Mouse (Mus musculus) inflammation-experienced regulatory T-cells, adult 6 months (primary cell): ENCODE measurements around the gene Rnd3. TPM values are rescaled to one million over a fixed set of nuclear protein-coding genes. Genes with fewer than 3 reads are reported as not detected.

Experiments used
- ATAC-seq: one replicate; pipeline ENCODE4 v1.8.0; 2017
- polyA plus RNA-seq, 3 experiments: library from polyadenylated mRNA; unstranded; fragments of 100-300 nt; shearing (Covaris generic); gene quantifications; one replicate each; pipeline ENCODE4 v1.2.1; 2017

Gene Rnd3
- 1 to 10 TPM in 1 of 3 experiments, under 1 TPM in 1, not detected in 1; 0.15 to 1.4 TPM for polyA plus RNA-seq

DNA sequence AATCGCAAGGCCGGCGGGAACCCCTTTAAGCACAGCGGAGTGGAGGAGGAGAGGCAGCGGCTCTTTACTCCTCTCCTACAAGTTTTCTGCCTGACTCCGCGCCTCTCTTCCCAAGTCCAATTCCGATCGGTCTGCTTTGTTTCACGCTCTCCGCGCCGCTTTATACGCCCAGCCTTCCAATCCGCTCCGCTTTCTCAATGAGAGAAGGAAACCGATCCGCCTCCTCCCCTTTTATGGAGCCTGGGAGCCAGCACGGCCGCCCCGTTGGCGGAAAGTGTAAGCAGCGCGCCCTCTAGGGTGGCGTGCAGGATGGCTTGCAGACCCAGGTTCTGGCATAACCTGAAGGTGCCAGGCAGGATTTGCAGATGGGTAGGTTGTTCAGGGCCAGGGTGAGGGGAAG lies at the start of gene Rnd3:
Gene Rnd3, minus strand, starts transcription at position 137 of the 400 bp plus-strand sequence.
- no peak for ATAC-seq

GRCm38 (mm10) chr2:51192319-51192718 lies 43.4 kb upstream of the Rnd3 start:
- no peak for ATAC-seq

- no peak for ATAC-seq
Observed at GRCm38 (mm10) chr2:51185762-51186161, 36.9 kb upstream of the Rnd3 start.

DNA sequence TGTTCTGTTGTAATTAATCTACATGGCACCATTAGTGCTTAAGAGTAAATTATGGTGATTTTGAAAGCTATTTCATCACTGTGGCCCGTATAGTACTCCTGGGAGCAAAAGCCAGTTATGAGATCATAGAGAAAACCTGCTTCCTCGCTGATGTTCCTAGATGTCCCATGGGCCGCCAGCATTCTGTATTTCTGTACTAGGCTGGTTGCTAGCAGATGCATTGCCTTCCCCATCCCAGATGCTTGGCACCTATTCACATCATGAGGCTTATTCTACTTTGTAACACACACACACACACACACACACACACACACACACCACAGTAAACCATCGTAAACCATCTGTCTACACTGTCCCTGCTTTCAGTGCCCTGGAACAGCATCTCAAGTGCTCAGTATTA lies 34.1 kb upstream of the Rnd3 start:
- ATAC-seq = no peak

GRCm38 (mm10) chr2:51181376-51181775 lies 32.5 kb upstream of the Rnd3 start:
- no peak for ATAC-seq

DNA sequence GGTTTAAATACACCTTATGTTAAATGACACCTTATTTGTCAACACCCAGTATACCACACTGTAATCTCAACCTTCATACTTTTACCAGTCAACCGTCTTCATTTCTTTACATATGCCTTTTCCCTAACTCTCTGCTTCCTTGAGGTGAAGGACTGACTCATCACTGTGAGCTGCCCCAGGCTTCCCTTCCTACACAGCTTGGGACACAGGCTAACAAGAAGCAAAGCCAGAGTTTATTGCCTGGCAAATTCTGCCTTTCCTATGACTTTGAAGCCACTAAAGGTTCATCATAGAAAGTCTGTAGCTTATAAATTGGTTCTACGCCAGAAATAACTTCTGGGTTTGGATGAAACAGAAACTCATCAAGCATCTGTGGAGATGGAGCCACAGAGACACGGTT lies 30.2 kb upstream of the Rnd3 start:
- ATAC-seq = no peak

DNA sequence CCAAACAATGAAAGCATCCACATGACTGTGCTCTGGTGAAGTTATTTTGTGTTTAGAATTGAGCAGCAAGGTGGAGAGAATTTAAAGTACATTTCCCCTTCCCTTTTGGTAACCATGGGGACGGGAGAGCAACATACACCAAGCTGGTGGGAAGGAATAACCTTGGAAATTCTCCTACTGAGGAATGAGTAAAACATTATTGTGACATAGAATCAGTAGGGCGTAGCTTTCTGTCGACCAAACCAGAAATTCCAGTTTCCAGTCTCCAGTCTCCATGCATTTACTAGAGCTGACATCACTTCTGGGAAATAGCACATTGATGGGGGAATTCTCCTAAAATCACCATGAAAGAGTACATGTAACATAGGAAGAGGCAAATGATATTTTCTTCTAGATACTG lies 28.7 kb upstream of the Rnd3 start:
- no peak for ATAC-seq

GRCm38 (mm10) chr2:51175276-51175675 lies 26.4 kb upstream of the Rnd3 start:
- ATAC-seq = no peak

- no peak for ATAC-seq
Observed at GRCm38 (mm10) chr2:51161110-51161509, 12.2 kb upstream of the Rnd3 start.

GRCm38 (mm10) chr2:51148454-51148853 lies 457 bp downstream of the Rnd3 start:
- ATAC-seq = no peak

GRCm38 (mm10) chr2:51148065-51148407 lies 875 bp downstream of the Rnd3 start:
- no peak for ATAC-seq

- ATAC-seq = no peak
Observed at GRCm38 (mm10) chr2:51147318-51148064, 1.4 kb downstream of the Rnd3 start.

DNA sequence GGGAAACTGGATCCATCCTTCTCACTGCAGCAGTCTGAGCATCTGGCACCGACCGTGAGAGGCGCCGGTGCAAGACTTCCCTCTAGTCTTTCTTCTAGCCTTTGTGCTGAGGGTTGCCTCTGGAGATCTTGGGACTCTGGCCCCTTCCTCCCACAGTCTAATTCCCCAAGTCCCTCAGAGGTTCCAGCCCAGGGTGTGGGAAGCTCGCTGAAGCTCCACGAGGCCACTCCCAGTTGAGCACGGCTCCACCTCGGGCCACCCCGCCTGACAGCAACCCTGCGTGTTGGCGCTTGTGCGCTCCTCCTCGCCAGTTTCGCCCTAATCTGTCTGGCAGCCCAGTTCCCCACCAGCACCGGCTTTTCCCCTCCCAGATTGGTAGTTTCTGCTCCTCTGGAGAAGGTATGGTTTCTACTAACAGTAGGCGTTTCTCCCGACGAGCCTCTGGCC lies 2.0 kb downstream of the Rnd3 start:
- no peak for ATAC-seq

DNA sequence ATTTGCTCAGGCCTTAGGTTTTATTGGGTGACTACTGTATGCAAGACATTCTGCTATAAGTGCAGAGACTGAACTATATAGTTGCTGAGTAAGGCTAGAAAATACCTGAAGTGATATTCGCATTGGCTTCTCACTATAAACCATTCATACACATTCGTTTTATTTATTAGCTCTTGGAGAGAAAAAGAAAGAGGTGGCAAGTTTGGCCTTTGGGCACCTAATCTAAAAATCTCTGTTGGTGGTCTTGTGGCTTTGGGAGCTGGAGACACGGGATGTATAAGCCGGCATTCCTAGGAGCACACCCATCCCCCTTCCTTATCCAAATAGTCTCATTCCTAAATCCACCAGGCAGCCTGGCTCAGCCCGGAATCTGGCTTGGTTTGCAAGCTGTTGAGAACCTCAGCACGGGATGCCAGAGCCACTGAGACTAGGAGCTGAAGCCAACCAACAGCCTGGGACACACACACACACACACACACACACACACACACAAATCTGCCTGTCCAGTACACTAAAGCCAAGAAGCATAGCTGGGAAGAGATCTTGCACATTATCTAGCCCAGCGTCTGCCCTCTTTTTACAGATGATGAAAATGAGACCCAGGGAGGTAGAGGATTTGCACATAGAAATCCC lies 3.0 kb downstream of the Rnd3 start:
- no peak for ATAC-seq

- no peak for ATAC-seq
Observed at GRCm38 (mm10) chr2:51144380-51145120, 4.4 kb downstream of the Rnd3 start.

DNA sequence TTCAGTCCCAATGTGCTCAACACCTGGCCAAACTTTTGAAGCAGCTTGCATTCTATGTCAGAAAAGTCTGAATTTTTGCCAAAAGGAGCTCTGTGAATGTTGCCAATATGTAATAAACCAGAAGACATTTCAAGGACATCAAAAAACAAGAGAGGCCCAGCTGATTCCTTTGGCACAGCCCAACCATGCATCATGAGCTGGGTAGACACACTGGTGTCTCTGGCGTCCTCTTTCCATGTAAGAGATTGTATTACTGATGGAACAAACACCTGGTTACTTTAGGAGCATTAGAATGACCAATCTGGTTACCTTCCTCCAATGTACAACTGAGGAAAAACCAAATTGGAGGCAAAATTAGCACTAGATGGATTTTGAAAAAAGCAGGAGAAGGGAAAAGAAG lies 6.5 kb downstream of the Rnd3 start:
- no peak for ATAC-seq

GRCm38 (mm10) chr2:51141345-51141744 lies 7.6 kb downstream of the Rnd3 start:
- no peak for ATAC-seq

DNA sequence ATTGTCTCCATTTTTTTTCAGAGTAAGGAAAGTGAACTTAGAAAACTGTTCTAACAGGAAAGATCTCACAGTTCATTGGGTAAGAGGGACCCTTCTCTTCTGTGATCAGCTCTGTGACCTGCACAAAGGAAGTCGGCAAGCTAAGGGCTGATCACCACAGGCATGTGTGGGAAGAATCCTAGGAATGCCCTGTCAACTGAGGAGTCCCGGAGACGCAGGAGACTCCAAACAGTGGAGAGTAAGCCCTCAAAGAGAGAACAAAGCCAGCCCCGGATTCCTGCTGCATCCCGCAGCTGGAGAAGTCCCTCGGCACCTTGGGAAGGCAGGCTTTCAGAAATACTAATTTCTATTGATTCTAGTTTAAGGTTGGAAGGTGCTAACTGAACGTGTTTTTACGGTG lies 8.4 kb downstream of the Rnd3 start:
- no peak for ATAC-seq

DNA sequence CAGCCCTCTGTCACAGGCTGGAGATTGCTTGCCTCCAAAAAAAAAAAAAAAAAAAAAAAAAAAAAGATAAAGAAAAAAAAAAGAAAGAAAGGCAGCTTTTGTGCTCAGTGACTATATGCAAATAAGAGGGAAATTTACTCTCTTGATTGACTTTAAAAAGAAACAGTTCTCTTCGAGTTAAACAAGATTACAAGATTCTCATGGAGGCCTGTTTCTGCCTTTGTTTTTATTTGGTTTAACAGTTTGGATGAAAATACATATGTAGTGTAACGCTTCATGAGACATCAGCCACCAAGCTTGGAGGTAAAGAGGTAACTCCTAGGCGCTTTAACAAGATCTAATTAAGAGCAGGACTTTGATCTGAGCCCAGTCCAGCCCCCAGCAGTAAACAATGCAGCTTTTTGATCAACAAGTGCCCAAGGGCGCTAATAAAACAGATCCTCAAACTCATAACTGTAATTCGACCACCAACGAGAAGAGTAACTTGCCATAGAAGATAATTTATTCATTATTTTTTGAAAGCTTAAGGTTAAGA lies 8.9 kb downstream of the Rnd3 start:
- ATAC-seq = no peak

- ATAC-seq = no peak
Observed at GRCm38 (mm10) chr2:51139218-51139911, 9.5 kb downstream of the Rnd3 start.

DNA sequence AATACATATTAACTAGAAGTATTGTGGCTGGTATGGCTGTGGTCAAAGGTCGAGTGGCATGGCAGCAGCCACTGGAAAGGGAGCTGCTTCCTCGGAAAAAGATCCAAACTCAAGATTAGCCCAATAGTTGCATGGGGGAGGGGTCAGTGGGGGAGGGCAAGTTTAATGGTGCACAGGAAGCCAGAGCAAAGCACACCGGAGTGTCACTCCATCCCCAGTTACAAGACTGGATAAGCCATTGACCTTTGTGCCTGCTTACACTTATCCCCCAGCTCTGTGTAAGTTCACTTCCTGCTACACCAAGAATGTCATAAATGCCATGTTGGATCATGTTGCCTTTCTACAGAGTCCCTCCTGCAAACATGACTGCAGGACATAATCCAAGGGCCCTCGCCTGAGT lies 11.2 kb downstream of the Rnd3 start:
- no peak for ATAC-seq

GRCm38 (mm10) chr2:51132181-51132580 lies 16.7 kb downstream of the Rnd3 start:
- ATAC-seq = no peak

GRCm38 (mm10) chr2:51128090-51128489 lies 20.8 kb downstream of the Rnd3 start:
- ATAC-seq = no peak
